Mouse (Mus musculus) heart, adult 2 months (tissue): ENCODE data around the gene Gm3776.

Source experiments
- CTCF ChIP-seq: fragments of 200-600 bp; IDR thresholded peaks from 2 replicates; pipeline ENCODE4 v1.8.1; 2022; ENCODE audit warnings: antibody characterized with exemption, mild to moderate bottlenecking, moderate library complexity
- EP300 ChIP-seq: fragments of 200-500 bp; IDR thresholded peaks from 2 replicates; pipeline ENCODE4 v1.6.1; 2011; ENCODE audit warnings: low read depth, low read length, control low read depth; ENCODE audit not compliant: insufficient read depth
- POLR2A ChIP-seq: fragments of 200-500 bp; IDR thresholded peaks from 2 replicates; pipeline ENCODE4 v1.6.1; 2011; ENCODE audit warnings: mild to moderate bottlenecking, low read depth, low read length, control low read depth; ENCODE audit not compliant: insufficient read depth

- TF ChIP-seq CTCF (no peak), POLR2A (no peak), EP300 (no peak)
Observed at GRCm38 (mm10) chr9:78228122-78228521, 28.8 kb upstream of the Gm3776 start.
